Mouse (Mus musculus) cerebellum, adult 11 months (tissue): ENCODE results near the gene Atxn3.
"Not testable (repeated sequence)": the region's sequence is repeated elsewhere in the genome, so short reads cannot be mapped to it uniquely, and the experiment has no call there.

ENCODE experiments used
- DNase-seq: peaks from one replicate; pipeline ENCODE4 v3.0.0; 2022

The Atxn3 gene

GRCm38 (mm10) chr12:101957079-101957941, 736 bp downstream of the Atxn3 start:
- no peak for DNase-seq

GRCm38 (mm10) chr12:101955821-101956220, 2.2 kb downstream of the Atxn3 start:
- DNase-seq, result not testable (repeated sequence)

- DNase-seq, result no peak
Observed at GRCm38 (mm10) chr12:101948801-101949200, 9.2 kb downstream of the Atxn3 start.

DNA sequence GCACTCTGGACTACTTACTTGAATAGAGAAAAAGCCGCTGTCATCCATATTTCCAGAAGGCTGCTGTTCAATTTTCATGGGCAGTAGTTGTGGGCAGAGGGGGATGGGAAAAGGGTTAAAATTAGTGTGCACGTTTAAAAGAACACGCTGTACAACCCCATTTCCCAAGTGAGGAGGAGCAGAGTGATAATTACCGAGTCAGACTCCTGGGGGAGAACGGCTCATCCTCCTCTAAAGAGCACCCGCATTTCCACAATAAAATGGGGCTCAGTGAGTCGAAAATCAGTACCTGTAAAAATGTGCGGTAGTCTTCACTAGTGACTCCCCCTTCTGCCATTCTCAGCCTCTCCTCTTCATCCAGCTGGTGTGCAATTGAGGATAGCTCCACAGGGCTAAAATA, 10.1 kb downstream of the Atxn3 start:
- no peak for DNase-seq

DNA sequence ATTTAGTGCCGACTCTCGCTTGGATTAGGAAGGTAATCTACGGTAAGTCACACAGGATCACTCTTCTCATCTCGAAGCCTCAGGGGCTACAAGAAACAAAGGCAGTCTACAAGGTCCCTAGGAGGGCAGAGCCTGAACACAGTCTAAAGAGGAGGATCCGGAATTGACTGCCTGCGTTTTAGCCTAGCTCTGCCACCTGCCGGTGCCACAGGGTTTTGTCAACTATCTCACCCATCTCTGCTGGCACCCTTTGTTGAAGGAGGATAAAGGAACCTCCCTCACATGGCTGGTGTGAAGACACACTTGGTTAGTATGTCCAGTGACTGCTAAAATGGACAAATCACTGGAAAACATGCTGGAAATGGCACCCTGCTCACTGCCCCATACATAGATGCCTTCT, 20.5 kb downstream of the Atxn3 start:
- DNase-seq, result no peak

DNA sequence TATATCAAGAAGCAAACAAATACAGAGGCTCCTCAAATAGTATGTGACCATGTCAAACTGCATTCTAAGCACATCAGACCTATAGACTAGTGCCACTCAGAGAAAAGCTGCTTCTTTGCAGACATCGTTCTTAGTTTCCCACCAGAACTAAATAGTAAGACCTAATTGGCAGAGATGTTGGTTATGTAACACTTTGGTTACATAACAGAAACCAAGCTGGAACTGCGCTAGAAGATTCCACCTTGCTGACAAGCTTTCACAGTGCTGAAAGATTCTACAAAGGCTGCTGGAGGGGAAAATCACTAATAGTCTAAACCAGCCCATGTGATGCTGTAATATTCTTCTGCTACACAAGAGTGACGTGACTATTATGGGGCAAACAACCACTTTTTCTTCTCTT, 22.8 kb downstream of the Atxn3 start:
- no peak for DNase-seq

DNA sequence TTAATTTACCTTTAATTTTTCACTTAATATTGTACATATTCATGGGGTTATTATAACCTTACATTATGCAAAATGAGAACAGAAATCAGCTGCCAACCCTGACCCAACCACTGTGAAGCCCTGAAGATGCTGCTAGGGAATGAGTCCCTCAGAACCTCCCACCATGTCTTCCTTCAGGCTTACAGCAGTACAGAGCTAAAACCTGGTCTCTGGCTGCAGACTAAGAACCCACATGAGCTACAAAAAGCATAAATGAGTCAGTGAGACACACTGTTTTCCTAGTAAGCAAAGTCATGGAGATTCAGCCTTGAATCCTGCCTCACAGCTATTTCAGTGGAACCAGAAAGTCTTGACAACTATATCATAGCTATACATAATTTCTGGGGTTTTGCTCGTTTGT, 29.6 kb downstream of the Atxn3 start:
- DNase-seq, result no peak

GRCm38 (mm10) chr12:101922313-101922712, 35.7 kb downstream of the Atxn3 start:
- no peak for DNase-seq

- DNase-seq, result no peak
Observed at GRCm38 (mm10) chr12:101919847-101920246, 38.2 kb downstream of the Atxn3 start.

GRCm38 (mm10) chr12:101917165-101917564, 40.9 kb downstream of the Atxn3 start:
- DNase-seq, result no peak

GRCm38 (mm10) chr12:101912626-101913490, 45.2 kb downstream of the Atxn3 start, which contains the start of gene Trip11:
Trip11 (minus strand) TSS chr12:101913267.
- DNase-seq, result peak; percentile 87

- no peak for DNase-seq
Observed at GRCm38 (mm10) chr12:101911346-101911745, 46.7 kb downstream of the Atxn3 start.

DNA sequence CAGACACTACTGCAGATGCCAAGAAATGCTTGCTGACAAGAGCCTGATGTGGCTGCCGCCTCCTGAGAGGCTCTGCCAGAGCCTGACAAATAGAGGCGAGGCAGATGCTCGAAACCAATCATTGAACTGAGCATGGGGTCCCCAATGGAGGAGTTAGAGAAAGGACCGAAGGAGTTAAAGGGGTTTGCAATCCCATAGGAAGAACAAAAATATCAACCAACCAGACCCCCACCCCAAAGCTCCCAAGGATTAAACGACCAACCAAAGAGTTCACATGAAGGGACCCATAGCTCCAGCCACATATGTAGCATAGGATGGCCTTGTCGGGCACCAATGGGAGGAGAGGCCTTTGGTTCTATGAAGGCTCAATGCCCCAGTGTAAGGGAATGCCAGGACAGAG, 47.7 kb downstream of the Atxn3 start:
- DNase-seq, result no peak

DNA sequence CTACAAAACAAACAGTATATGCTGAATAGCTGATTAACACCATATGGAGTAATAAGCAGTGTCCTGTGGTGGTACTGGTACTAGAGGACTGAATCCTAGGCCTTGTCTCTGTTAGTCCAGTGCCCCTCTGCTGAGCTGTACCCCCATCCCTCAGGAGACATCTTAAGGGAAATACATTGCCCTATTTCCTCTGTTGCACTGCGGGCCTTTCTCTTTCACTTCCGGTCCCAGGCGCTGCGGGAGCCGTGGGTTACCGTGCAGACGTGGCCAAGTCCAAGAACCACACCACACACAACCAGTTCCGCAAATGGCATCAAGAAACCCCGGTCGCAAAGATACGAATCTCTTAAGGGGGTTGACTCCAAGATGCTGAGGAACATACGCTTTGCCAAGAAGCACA, 52.2 kb downstream of the Atxn3 start:
- DNase-seq, result no peak

GRCm38 (mm10) chr12:101904906-101905305, 53.1 kb downstream of the Atxn3 start:
- DNase-seq, result no peak

GRCm38 (mm10) chr12:101904170-101904569, 53.9 kb downstream of the Atxn3 start:
- no peak for DNase-seq

DNA sequence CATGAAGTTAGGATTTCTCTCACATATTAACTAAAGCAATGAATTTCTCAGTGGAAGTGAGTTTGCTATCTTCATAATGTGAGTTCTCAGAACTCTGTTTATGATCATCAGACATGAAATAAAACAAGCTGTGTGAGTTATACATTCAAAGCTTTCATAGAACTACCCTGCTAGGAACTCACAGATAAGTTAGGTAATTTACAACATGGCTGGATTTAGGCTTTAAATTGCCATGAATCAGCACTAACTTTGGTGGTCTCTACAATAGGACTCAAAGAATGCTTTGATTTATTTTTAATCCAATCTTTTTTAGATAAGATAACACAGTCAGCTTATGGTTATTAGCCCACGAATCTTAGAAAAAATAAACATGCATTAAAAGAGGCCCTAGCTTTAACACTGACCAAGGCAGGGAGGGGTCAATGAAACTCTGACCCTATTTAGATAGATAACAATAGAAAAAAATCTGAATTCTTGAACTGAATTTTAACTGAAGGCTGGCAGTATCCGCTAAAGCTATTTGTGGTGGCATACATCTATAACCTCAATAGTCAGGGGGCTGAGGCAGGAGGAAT, 58.3 kb downstream of the Atxn3 start:
- no peak for DNase-seq

GRCm38 (mm10) chr12:101898966-101899365, 59.1 kb downstream of the Atxn3 start:
- DNase-seq, result no peak

DNA sequence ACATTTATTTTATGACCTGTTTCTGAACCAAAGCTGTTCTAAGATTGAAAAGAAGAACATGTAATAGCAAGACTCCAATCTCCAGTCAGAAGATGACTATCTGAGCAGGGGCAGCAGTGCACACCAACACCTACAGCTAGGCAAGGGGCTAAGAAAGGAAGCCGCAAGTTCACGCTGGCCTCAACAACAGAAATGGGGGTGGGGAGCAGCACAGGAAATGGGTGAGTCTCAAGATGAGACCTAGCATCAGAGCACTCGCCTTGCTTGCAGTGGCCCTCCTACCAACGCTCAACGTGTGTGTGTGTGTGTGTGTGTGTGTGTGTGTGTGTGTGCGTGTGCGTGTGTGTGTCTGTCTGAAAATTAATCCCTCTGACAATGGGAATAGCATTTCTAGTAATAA, 60.9 kb downstream of the Atxn3 start:
- DNase-seq, result no peak

GRCm38 (mm10) chr12:101893296-101893695, 64.8 kb downstream of the Atxn3 start:
- DNase-seq, result no peak

GRCm38 (mm10) chr12:101892832-101893231, 65.2 kb downstream of the Atxn3 start:
- no peak for DNase-seq

GRCm38 (mm10) chr12:101891066-101891465, 67.0 kb downstream of the Atxn3 start:
- DNase-seq, result no peak

DNA sequence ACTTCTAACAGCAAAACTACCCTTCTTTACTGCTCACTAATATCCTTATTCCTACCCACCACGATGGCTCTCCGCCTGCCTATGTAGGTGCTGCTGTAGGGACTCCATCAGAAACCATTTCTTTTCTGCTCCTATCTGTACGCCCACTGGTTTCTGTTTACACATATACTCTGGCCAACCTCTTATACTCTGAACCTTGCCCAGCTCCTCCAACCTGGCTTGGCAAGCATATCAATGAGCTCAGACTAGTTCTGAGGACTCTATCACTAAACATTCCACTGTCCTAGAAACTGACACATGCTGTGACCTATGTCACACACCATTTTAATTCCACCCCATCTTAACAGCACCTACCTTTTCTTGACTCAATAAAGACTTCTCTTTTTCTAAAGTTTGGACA, 68.7 kb downstream of the Atxn3 start:
- no peak for DNase-seq

DNA sequence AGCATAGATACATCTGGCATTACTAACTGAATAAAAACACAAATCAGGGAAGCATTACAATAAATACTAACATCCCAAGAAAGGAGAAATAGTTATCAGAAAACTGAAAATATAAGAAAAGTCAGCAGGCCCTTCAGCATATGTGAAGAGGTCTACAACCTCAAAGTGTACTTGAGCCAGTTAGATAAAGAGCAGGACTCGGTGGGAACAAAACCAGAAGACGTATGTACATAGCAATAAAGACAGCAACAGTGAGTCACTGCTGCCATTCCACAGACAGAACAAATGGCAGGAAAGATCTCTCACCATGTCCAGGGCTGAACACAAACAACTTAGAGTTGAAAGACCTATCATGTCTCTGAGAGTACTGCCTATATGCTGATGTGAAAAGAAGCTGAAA, 69.7 kb downstream of the Atxn3 start:
- no peak for DNase-seq
